Mouse (Mus musculus) gonadal fat pad, adult 2 months (tissue): ENCODE results near the gene Gm21725. TPM values are rescaled to one million over a fixed set of nuclear protein-coding genes. Genes with fewer than 3 reads are reported as not detected.
"Not testable (repeated sequence)": the region's sequence is repeated elsewhere in the genome, so short reads cannot be mapped to it uniquely, and the experiment has no call there.

Experiments used
- DNase-seq: peaks from one replicate; pipeline ENCODE4 v3.0.0-alpha.2; 2012; ENCODE audit warnings: low read depth
- polyA plus RNA-seq: library from polyadenylated mRNA; depleted of rRNA; stranded (reverse); fragments of >200 nt; gene quantifications from 2 replicates; pipeline ENCODE4 v1.2.3, GENCODE M21; 2012; rRNA removed

Gene Gm21725
- polyA plus RNA-seq, result not detected in 2 replicates

GRCm38 (mm10) chrY:13348963-13349362 is at the start of gene Gm21725:
Gene Gm21725 (minus strand): TSS chrY:13349063.
- DNase-seq, result not testable (repeated sequence)

Other genes starting within 250 kb of the Gm21725 start
- gene Gm21891, start 215.6 kb downstream of the Gm21725 start, polyA plus RNA-seq, result not detected in 2 replicates
- gene Gm21425, start 187.1 kb downstream of the Gm21725 start, polyA plus RNA-seq, result not detected in 2 replicates
- gene Gm21828, start 125.1 kb downstream of the Gm21725 start, polyA plus RNA-seq, result not detected in 2 replicates
- gene Gm21440, start 96.7 kb downstream of the Gm21725 start, polyA plus RNA-seq, result not detected in 2 replicates
- not detected in 2 replicates for gene Gm21454, start 96.6 kb downstream of the Gm21725 start, polyA plus RNA-seq
- not detected in 2 replicates for gene Gm21866, start 116.5 kb upstream of the Gm21725 start, polyA plus RNA-seq
- not detected in 2 replicates for gene Gm20773, start 145.0 kb upstream of the Gm21725 start, polyA plus RNA-seq